Mouse (Mus musculus): Measurements from ENCODE around the gene Strn3. TPM values are rescaled to one million over a fixed set of nuclear protein-coding genes. Genes with fewer than 3 reads are reported as not detected.

Strn3 gene
- total RNA-seq (2023), result 10 to 100 TPM; 35.4 to 39.3 TPM

GRCm38 (mm10) chr12:51691845-51692632 lies at the start of gene Strn3:
TSS of gene Strn3 (minus strand) at chr12:51691897.

GRCm38 (mm10) chr12:51690893-51691844 lies 528 bp downstream of the Strn3 start, which contains the start of gene Ap4s1:
TSS of gene Ap4s1 (plus strand) at chr12:51691033.

GRCm38 (mm10) chr12:51593229-51594029 lies 98.3 kb downstream of the Strn3 start, which contains the start of gene Coch:
TSS of gene Coch (plus strand) at chr12:51593341.

Other genes starting within 250 kb of the Strn3 start
- gene Coch, start 98.6 kb downstream of the Strn3 start, total RNA-seq (2023), result not detected
- gene Ap4s1, start 864 bp downstream of the Strn3 start, total RNA-seq (2023), result 10 to 100 TPM; 11.6 to 13.2 TPM
- 10 to 100 TPM; 80.3 to 92.9 TPM for gene Hectd1, start 137.6 kb upstream of the Strn3 start, total RNA-seq (2023)